Mouse (Mus musculus) embryonic fibroblast, embryonic 13.5 days (primary cell): ENCODE results near the gene Gpr132. TPM values are rescaled to one million over a fixed set of nuclear protein-coding genes. Genes with fewer than 3 reads are reported as not detected.

Experiments
- H3K27ac ChIP-seq: 2 replicates; pipeline ENCODE4 v1.5.1; 2012; ENCODE audit warnings: low read length, control low read depth, inconsistent platforms; ENCODE audit not compliant: insufficient read depth
- H3K4me1 ChIP-seq: 2 replicates; pipeline ENCODE4 v1.6.1; 2011; ENCODE audit warnings: low read length; ENCODE audit not compliant: control insufficient read depth, insufficient read depth
- H3K4me3 ChIP-seq: 2 replicates; pipeline ENCODE4 v1.5.1; 2011; ENCODE audit warnings: mild to moderate bottlenecking, control low read depth, low read length; ENCODE audit not compliant: insufficient read depth
- CTCF ChIP-seq: IDR thresholded peaks from 2 replicates; pipeline ENCODE4 v1.5.1; 2011; ENCODE audit warnings: mild to moderate bottlenecking, control low read depth, low read length, moderate library complexity, borderline replicate concordance; ENCODE audit not compliant: insufficient read depth
- POLR2A ChIP-seq: IDR thresholded peaks from 2 replicates; pipeline ENCODE4 v1.6.1; 2011; ENCODE audit warnings: low read depth, mild to moderate bottlenecking, control low read depth, low read length, moderate library complexity
- polyA plus RNA-seq: library from polyadenylated mRNA; stranded (reverse); fragments of >200 nt; gene quantifications from 2 replicates; pipeline ENCODE4 v1.2.4, GENCODE M21; 2011; ENCODE audit warnings: low read depth; ENCODE audit not compliant: missing spikeins, insufficient read length

Gpr132 gene
- not detected in 2 replicates for polyA plus RNA-seq

GRCm38 (mm10) chr12:112868178-112869087 is at the start of gene Gpr132:
TSS of gene Gpr132 (minus strand) at chr12:112868228.
- TF ChIP-seq CTCF = no peak
- Histone ChIP-seq H3K27ac (no peak within 1 kb of the TSS), H3K4me3 (no peak within 1 kb of the TSS), H3K4me1 (peaks cover 5% of the 10 kb centered on the region; the same call in 1 of the 2 replicates)

DNA sequence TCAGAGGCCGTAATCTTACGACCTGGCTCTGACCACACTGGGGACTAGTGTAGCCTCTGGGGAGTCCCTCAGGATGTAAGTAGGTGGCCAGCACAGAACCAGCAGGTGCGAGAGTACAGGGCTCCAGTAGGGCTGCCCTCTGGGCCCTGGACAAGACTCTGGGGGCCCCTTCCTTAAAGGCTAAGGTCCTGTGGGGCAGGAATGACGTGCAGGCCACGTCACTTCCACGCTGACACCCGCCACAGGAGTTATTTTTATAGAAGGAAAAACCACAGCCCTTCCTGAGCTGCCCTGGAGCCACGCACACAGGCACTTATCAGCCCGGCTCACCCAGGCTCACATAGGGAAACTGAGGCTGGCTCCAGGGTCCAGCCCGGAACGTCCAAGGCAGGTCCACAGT is 49.5 kb upstream of the Gpr132 start:
- no peak for TF ChIP-seq CTCF
- no peak for TF ChIP-seq POLR2A
- Histone ChIP-seq H3K4me1 (no peaks in the 10 kb centered on the region), H3K4me3 (no peak overlapping the region), H3K27ac (no peak overlapping the region)

DNA sequence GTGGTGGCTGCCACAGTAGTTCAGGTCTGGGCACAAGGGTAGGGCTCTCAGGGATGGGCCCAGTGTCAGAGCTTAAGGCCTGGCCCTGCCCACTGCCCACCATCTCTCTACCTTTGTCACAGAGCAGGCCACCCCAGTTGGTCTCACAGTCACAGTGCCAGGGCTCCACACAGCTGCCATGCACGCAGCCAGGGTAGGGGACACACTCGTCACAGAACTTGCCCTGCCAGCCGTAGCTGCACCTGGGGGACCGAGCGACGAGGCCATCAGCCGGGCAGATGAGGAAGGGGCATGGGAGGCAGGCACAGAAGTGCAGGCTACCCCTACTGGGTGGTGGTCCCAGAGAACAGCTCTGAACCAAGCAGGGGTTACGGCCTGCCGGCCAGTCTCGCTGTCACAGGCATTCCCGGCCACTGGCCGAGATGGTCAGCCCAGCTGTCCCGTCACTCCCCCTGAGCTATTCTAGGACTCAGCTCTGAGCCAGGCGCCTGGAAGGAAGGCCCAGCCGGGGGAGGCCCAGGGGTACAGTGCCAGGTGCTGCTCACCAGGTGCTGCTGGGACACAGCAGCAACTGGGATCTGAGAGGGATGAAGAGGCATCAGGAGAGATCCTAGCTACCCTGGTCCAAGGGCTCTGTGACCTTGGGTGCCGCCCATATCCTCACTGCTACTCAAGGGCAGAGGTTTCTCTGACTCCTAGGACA is 48.8 kb upstream of the Gpr132 start:
- Histone ChIP-seq H3K27ac (no peak overlapping the region), H3K4me1 (no peaks in the 10 kb centered on the region)
- TF ChIP-seq POLR2A = no peak

GRCm38 (mm10) chr12:112915587-112915986 is 47.6 kb upstream of the Gpr132 start:
- Histone ChIP-seq H3K4me1 (no peaks in the 10 kb centered on the region), H3K27ac (no peak overlapping the region), H3K4me3 (no peak overlapping the region)
- TF ChIP-seq POLR2A = no peak
- TF ChIP-seq CTCF = no peak

More for the DNA sequence above, 48.8 kb upstream of the Gpr132 start:
- H3K4me3 ChIP-seq = no peak overlapping the region

DNA sequence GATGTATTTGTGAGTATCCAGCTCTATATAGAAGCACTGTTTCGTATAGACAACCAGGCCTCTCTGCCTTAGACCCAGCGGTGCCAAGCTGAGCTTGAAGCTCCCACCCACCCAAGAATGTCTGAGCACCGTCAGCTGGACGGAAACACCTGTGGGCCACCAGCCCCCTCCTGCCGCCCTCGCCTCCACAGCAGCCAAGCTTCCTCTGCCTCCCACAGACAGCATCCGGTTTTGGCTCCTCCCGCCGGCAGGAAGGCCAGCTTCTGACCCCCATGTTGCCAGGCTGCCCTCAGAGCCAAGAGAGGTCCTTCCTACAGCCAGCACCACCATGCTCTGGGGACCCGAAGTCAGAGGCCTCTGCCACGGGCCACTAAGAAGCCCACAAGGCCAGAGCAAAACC is 46.5 kb upstream of the Gpr132 start:
- TF ChIP-seq POLR2A (no peak), CTCF (no peak)
- no peak overlapping the region for H3K27ac ChIP-seq
- H3K4me3 ChIP-seq = no peak overlapping the region
- no peaks in the 10 kb centered on the region for H3K4me1 ChIP-seq

DNA sequence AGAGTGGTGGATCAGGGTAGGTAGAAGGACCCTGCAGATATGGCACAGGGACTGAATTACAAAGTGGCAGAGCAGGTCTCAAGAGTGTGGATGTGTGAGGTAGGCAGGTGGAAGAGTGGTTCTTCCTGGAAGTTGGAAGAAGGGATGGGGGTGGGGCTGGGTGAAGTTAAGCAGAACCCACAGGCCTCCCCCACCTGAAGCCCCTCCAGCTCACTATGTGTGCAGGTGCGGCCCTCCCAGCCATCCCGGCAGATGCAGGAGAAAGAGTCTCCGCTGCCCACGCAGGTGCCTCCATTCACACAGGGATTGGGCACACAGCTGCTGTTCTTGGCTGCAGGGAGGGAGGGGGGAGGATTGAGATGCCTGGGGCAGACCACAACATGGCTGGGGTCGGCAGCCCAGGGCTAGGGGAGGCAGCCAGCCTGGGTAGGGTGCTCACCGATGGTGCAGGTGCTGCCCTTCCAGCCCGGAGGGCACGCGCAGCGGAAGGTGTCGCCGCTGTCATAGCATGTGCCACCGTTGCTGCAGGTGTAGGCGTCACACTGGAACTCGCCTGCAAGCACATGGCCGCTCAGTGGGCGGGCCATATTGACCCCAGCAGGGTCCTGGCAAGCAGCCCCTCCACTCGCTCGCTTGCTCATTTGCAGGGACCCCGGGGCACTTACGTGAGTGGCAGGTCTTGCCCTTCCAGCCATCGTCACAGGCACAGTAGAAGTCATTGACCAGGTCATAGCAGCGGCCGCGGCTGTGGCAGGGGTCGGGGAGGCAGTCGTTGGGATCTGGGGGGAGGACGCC is 45.1 kb upstream of the Gpr132 start:
- TF ChIP-seq POLR2A (no peak), CTCF (no peak)
- H3K27ac ChIP-seq = no peak overlapping the region
- no peaks in the 10 kb centered on the region for H3K4me1 ChIP-seq
- no peak overlapping the region for H3K4me3 ChIP-seq

GRCm38 (mm10) chr12:112911701-112912100 is 43.7 kb upstream of the Gpr132 start:
- TF ChIP-seq POLR2A (no peak), CTCF (no peak)
- no peaks in the 10 kb centered on the region for H3K4me1 ChIP-seq
- no peak overlapping the region for H3K27ac ChIP-seq
- no peak overlapping the region for H3K4me3 ChIP-seq

DNA sequence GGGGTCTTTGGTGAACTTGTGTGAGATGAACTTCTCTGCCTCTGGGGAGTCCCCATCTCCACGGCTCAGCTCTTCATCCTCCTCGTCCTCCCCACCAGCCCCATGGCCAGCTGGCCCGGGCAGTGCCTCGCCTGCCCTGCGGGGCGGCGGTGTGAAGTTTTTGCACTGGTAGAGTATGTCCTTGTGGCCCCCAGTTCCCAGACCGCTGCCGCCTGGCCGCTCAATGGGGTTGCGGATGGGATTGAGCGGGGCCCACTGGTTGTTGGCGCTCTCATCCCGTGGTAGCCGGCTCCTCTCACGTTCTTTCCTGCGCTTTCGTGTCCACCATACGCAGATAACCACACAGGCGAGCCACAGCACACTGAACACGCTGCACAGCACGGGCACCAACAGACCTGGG is 41.0 kb upstream of the Gpr132 start:
- Histone ChIP-seq H3K4me1 (no peaks in the 10 kb centered on the region), H3K27ac (no peak overlapping the region), H3K4me3 (no peak overlapping the region)
- TF ChIP-seq CTCF = no peak
- TF ChIP-seq POLR2A = no peak

- Histone ChIP-seq H3K27ac (no peak overlapping the region), H3K4me3 (no peak overlapping the region), H3K4me1 (no peaks in the 10 kb centered on the region)
- TF ChIP-seq POLR2A = no peak
- no peak for TF ChIP-seq CTCF
These were observed 37.0 kb upstream of the Gpr132 start for GRCm38 (mm10) chr12:112905001-112905400.
